Mouse (Mus musculus) thymus, adult 2 months (tissue): ENCODE measurements around the gene Lcmt1.

ENCODE experiments used
- CTCF ChIP-seq: fragments of 200-500 bp; IDR thresholded peaks from 2 replicates; pipeline ENCODE4 v1.5.1; 2012; ENCODE audit warnings: mild to moderate bottlenecking, control low read depth, low read length, moderate library complexity, borderline replicate concordance; ENCODE audit not compliant: control insufficient read depth, poor library complexity, insufficient read depth; ENCODE audit errors: extremely low read depth
- POLR2A ChIP-seq: fragments of 200-500 bp; IDR thresholded peaks from 2 replicates; pipeline ENCODE4 v1.6.1; 2012; ENCODE audit warnings: mild to moderate bottlenecking, low read length, control low read depth, moderate library complexity; ENCODE audit not compliant: control insufficient read depth, poor library complexity, insufficient read depth; ENCODE audit errors: extremely low read depth

GRCm38 (mm10) chr7:123397369-123397768 lies 27.8 kb downstream of the Lcmt1 start:
- TF ChIP-seq POLR2A (no peak), CTCF (no peak)
